ENCODE assay signal across 8 mouse cellular contexts in genomic region chr4:86020372-86021090, GRCm38 (mm10).
A peak's percentile ranks its signal among the peaks of the same experiment; 100 is the strongest.
DNase-seq lines count a peak whose midpoint lies in the region; ATAC-seq and TF ChIP-seq lines count a peak whose summit lies in the region.

No protein-coding gene starts in this region.

- no peak overlapping the region for H3K27ac ChIP-seq in layer of hippocampus, adult 2 months
- no peak overlapping the region for H3K27ac ChIP-seq in embryonic facial prominence, embryonic 13.5 days
- peak overlapping the region; percentile 72 for H3K27ac ChIP-seq in hindbrain, embryonic 15.5 days (replicated peaks)
- no peak overlapping the region for H3K27ac ChIP-seq in neural tube, embryonic 11.5 days (ENCODE audit: low read depth, low read length)

- H3K9me3 ChIP-seq in embryonic facial prominence, embryonic 13.5 days: no peaks in the 10 kb centered on the region
- no peaks in the 10 kb centered on the region for H3K9me3 ChIP-seq in hindbrain, embryonic 15.5 days
- H3K9me3 ChIP-seq in neural tube, embryonic 11.5 days (ENCODE audit: control insufficient read depth, low read length): no peaks in the 10 kb centered on the region

- H3K4me3 ChIP-seq in layer of hippocampus, adult 2 months: no peak overlapping the region
- no peak overlapping the region for H3K4me3 ChIP-seq in embryonic facial prominence, embryonic 13.5 days
- H3K4me3 ChIP-seq in hindbrain, embryonic 15.5 days: no peak overlapping the region
- no peak overlapping the region for H3K4me3 ChIP-seq in neural tube, embryonic 11.5 days (ENCODE audit: low read depth, low read length)

- ATAC-seq in embryonic facial prominence, embryonic 13.5 days (ENCODE audit: insufficient number of reproducible peaks, insufficient read depth, low FRiP score, low TSS enrichment, low read depth): 0 out of 2 replicates have a peak, but pooled peaks have one; percentile 48
- ATAC-seq in hindbrain, embryonic 15.5 days (ENCODE audit: low FRiP score, low read depth): peak; percentile 90
- peak; percentile 71 for ATAC-seq in neural tube, embryonic 11.5 days (ENCODE audit: insufficient read depth, low FRiP score, low TSS enrichment)
- no peak for ATAC-seq in CD4-positive, CD25-positive, alpha-beta regulatory T cell, adult 4 months

- H3K9ac ChIP-seq in embryonic facial prominence, embryonic 13.5 days: no peak overlapping the region
- no peak overlapping the region for H3K9ac ChIP-seq in hindbrain, embryonic 15.5 days
- H3K9ac ChIP-seq in neural tube, embryonic 11.5 days (ENCODE audit: low read length): no peak overlapping the region

- 53% methylated on average over 10 of the region's 10 CpGs for WGBS in embryonic facial prominence, embryonic 13.5 days
- WGBS in hindbrain, embryonic 15.5 days: 21% methylated on average over 10 of the region's 10 CpGs
- WGBS in neural tube, embryonic 11.5 days: 44% methylated on average over 10 of the region's 10 CpGs

- no peak for TF ChIP-seq CTCF in layer of hippocampus, adult 2 months (conservative IDR thresholded peaks at IDR 0.05)

- 0 out of 2 replicates have a peak, but pooled peaks cover 2% of the 10 kb centered on the region for H3K27me3 ChIP-seq in embryonic facial prominence, embryonic 13.5 days
- H3K27me3 ChIP-seq in hindbrain, embryonic 15.5 days: no peaks in the 10 kb centered on the region
- H3K27me3 ChIP-seq in neural tube, embryonic 11.5 days (ENCODE audit: control insufficient read depth, insufficient read depth, low read length): no peaks in the 10 kb centered on the region

- no peaks in the 10 kb centered on the region for H3K36me3 ChIP-seq in embryonic facial prominence, embryonic 13.5 days
- no peaks in the 10 kb centered on the region for H3K36me3 ChIP-seq in hindbrain, embryonic 15.5 days
- no peaks in the 10 kb centered on the region for H3K36me3 ChIP-seq in neural tube, embryonic 11.5 days (ENCODE audit: control insufficient read depth, insufficient read depth, low read length)

- no peak overlapping the region for H3K4me2 ChIP-seq in embryonic facial prominence, embryonic 13.5 days
- no peak overlapping the region for H3K4me2 ChIP-seq in hindbrain, embryonic 15.5 days
- H3K4me2 ChIP-seq in neural tube, embryonic 11.5 days (ENCODE audit: low read depth): no peak overlapping the region

- DNase-seq in layer of hippocampus, adult 9-11 months: peak; percentile 24
- no peak for DNase-seq in layer of hippocampus, adult 2 months (ENCODE audit: low spot score in 2 of 2)
- peak; percentile 24 for DNase-seq in neural tube, embryonic 11.5 days (ENCODE audit: low spot score)
- DNase-seq in spleen, postnatal 36 days (ENCODE audit: low spot score in 2 of 2): no peak
- DNase-seq in urinary bladder, postnatal 10 days (ENCODE audit: low spot score): no peak

- H3K4me1 ChIP-seq in embryonic facial prominence, embryonic 13.5 days: peaks cover 10% of the 10 kb centered on the region
- peaks cover 10% of the 10 kb centered on the region for H3K4me1 ChIP-seq in hindbrain, embryonic 15.5 days (replicated peaks)
- 0 out of 2 replicates have a peak, but pooled peaks cover 3% of the 10 kb centered on the region for H3K4me1 ChIP-seq in neural tube, embryonic 11.5 days (ENCODE audit: control insufficient read depth, insufficient read depth, low read length)

Comparison
In these comparisons a context has a peak if more than half of its experiments do, and no peak if none do; other contexts are left out.
1. DNase-seq: peak in layer of hippocampus, adult 9-11 months (single experiment) and neural tube, embryonic 11.5 days (single experiment); none in layer of hippocampus, adult 2 months (0 of 2), spleen, postnatal 36 days (0 of 2) and urinary bladder, postnatal 10 days (single experiment).